Comparison of ENCODE assay signal across 9 mouse cellular contexts in genomic region chr12:34529165-34529545, GRCm38 (mm10).
DNase-seq lines count a peak whose midpoint lies in the region; ATAC-seq and TF ChIP-seq lines count a peak whose summit lies in the region.
"Had no signal": no experiment of that assay in that cellular context is flagged by ENCODE, and none has a peak within 500 bp of the region (broad histone marks: within the 10 kb centered on the region; RNA-seq: fewer than 3 reads in every experiment).

No protein-coding gene starts in this region.

- no peaks in the 10 kb centered on the region for H3K9me3 ChIP-seq in ES-Bruce4 (replicated peaks; ENCODE audit: control insufficient read depth, insufficient read depth, low read length, poor library complexity, severe bottlenecking)
- no peaks in the 10 kb centered on the region for H3K9me3 ChIP-seq in neural tube, embryonic 14.5 days (ENCODE audit: control insufficient read depth, low read length)

- peak; percentile 95 for DNase-seq in brain, adult 2 months (ENCODE audit: low read depth, low spot score)
- DNase-seq in layer of hippocampus, adult 2 months (ENCODE audit: low spot score in 2 of 2) = peak; percentile 68 to 86
- no peak for DNase-seq in embryo, embryonic 9.5 days (ENCODE audit: extremely low spot score)
- DNase-seq in yolk sac, embryonic 10.5 days (ENCODE audit: low spot score) = no peak
- DNase-seq in testis, postnatal 10 days (ENCODE audit: low spot score) = no peak

- H3K27ac ChIP-seq in ES-Bruce4 (ENCODE audit: insufficient read depth, low read length) = peak overlapping the region; percentile 51; the same call in 1 of the 2 replicates
- H3K27ac ChIP-seq in layer of hippocampus, adult 2 months = peak overlapping the region; percentile 89
- H3K27ac ChIP-seq in neural tube, embryonic 14.5 days (ENCODE audit: low read depth, low read length) = peak overlapping the region; percentile 64

- H3K4me2 ChIP-seq in neural tube, embryonic 14.5 days (ENCODE audit: low read depth, low read length) = peak overlapping the region; percentile 43; the same call in 1 of the 2 replicates

- peaks cover 1% of the 10 kb centered on the region for H3K4me1 ChIP-seq in ES-Bruce4 (ENCODE audit: control insufficient read depth, insufficient read depth, low read length)
- peaks cover 13% of the 10 kb centered on the region; the same call in 1 of the 2 replicates for H3K4me1 ChIP-seq in neural tube, embryonic 14.5 days (ENCODE audit: control insufficient read depth, insufficient read depth, low read length)

- TF ChIP-seq POLR2A in ES-Bruce4 (IDR thresholded peaks at IDR 0.05; ENCODE audit: insufficient read depth, low read length) = no peak

- H3K36me3 ChIP-seq in ES-Bruce4 (ENCODE audit: control insufficient read depth, insufficient read depth, low read length, poor library complexity, severe bottlenecking) = no peaks in the 10 kb centered on the region
- H3K36me3 ChIP-seq in neural tube, embryonic 14.5 days (ENCODE audit: control insufficient read depth, insufficient read depth, low read length) = no peaks in the 10 kb centered on the region

- WGBS in neural tube, embryonic 14.5 days = 6% methylated on average over 3 of the region's 3 CpGs

- no peaks in the 10 kb centered on the region for H3K27me3 ChIP-seq in ES-Bruce4 (ENCODE audit: control insufficient read depth, insufficient read depth, low read length, poor library complexity, severe bottlenecking)
- no peaks in the 10 kb centered on the region for H3K27me3 ChIP-seq in neural tube, embryonic 14.5 days (ENCODE audit: control insufficient read depth, insufficient read depth, low read length)

- ATAC-seq in frontal cortex, adult (ENCODE audit: low TSS enrichment) = peak; percentile 93
- no peak for ATAC-seq in neural tube, embryonic 14.5 days (ENCODE audit: low read depth)

- no peak overlapping the region for H3K9ac ChIP-seq in ES-Bruce4 (ENCODE audit: low read depth, poor library complexity, severe bottlenecking)
- H3K9ac ChIP-seq in neural tube, embryonic 14.5 days (replicated peaks; ENCODE audit: low read depth, low read length) = no peak overlapping the region
- H3K9ac ChIP-seq: lung, embryonic 14.5 days had no signal

- TF ChIP-seq EP300 in ES-Bruce4 (IDR thresholded peaks at IDR 0.05; ENCODE audit: insufficient read depth, low read depth, low read length) = no peak

- no peak overlapping the region for H3K4me3 ChIP-seq in ES-Bruce4 (ENCODE audit: low read depth, low read length)
- peak overlapping the region; percentile 59 for H3K4me3 ChIP-seq in layer of hippocampus, adult 2 months
- H3K4me3 ChIP-seq in neural tube, embryonic 14.5 days (ENCODE audit: low read depth, low read length) = no peak overlapping the region

- no peak for TF ChIP-seq CTCF in ES-Bruce4 (IDR thresholded peaks at IDR 0.05; ENCODE audit: low read depth, low read length)
- no peak for TF ChIP-seq CTCF in layer of hippocampus, adult 2 months (conservative IDR thresholded peaks at IDR 0.05)

Comparison
In these comparisons a context has a peak if more than half of its experiments do, and no peak if none do; other contexts are left out.
1. DNase-seq: peak in brain, adult 2 months (single experiment) and layer of hippocampus, adult 2 months (2 of 2); none in embryo, embryonic 9.5 days (single experiment), yolk sac, embryonic 10.5 days (single experiment) and testis, postnatal 10 days (single experiment).
2. Peak in every context shown above with its lines, with median percentiles within 50 percentile points of each other: H3K27ac ChIP-seq.